In genomic region chr15:100188542-100188941, GRCm38 (mm10) we compare ENCODE assay signal across 13 mouse cellular contexts. TPM values are rescaled to one million over a fixed set of nuclear protein-coding genes. Genes with fewer than 3 reads are reported as not detected.
DNase-seq lines count a peak whose midpoint lies in the region; ATAC-seq and TF ChIP-seq lines count a peak whose summit lies in the region.
"Had no signal": no experiment of that assay in that cellular context is flagged by ENCODE, and none has a peak within 500 bp of the region (broad histone marks: within the 10 kb centered on the region; RNA-seq: fewer than 3 reads in every experiment).

No protein-coding gene starts in this region.

- no peak overlapping the region for H3K4me3 ChIP-seq in kidney, adult 2 months (ENCODE audit: insufficient read depth, low read depth, low read length)
- no peak overlapping the region for H3K4me3 ChIP-seq in thymus, adult 2 months (ENCODE audit: control insufficient read depth, insufficient read depth, low read length)
- H3K4me3 ChIP-seq: embryonic facial prominence, embryonic 15.5 days; liver, embryonic 15.5 days had no signal

- H3K36me3 ChIP-seq in kidney, adult 2 months (ENCODE audit: control insufficient read depth, insufficient read depth, low read length), result no peaks in the 10 kb centered on the region; the same call in none of the 2 replicates
- H3K36me3 ChIP-seq in thymus, adult 2 months (ENCODE audit: control insufficient read depth, insufficient read depth, low read length), result peaks cover 34% of the 10 kb centered on the region

- no peak overlapping the region for H3K27ac ChIP-seq in kidney, adult 2 months (ENCODE audit: insufficient read depth, low read depth, low read length)
- H3K27ac ChIP-seq in thymus, adult 2 months (ENCODE audit: control insufficient read depth, insufficient read depth, low read length), result no peak overlapping the region
- H3K27ac ChIP-seq: embryonic facial prominence, embryonic 15.5 days; hindbrain, embryonic 14.5 days; liver, embryonic 15.5 days had no signal

- 87% methylated on average over 5 of the region's 5 CpGs for WGBS in kidney, adult 2 months
- 94% methylated on average over 5 of the region's 5 CpGs for WGBS in thymus, adult 2 months

- H3K27me3 ChIP-seq in kidney, adult 2 months (replicated peaks; ENCODE audit: control insufficient read depth, insufficient read depth, low read length), result no peaks in the 10 kb centered on the region
- no peaks in the 10 kb centered on the region for H3K27me3 ChIP-seq in thymus, adult 2 months (ENCODE audit: control insufficient read depth, insufficient read depth, low read length)
- H3K27me3 ChIP-seq: embryonic facial prominence, embryonic 15.5 days; liver, embryonic 15.5 days had no signal

- ATAC-seq in erythroblast, adult 5-6 weeks (replicated peaks; ENCODE audit: low FRiP score, poor library complexity, severe bottlenecking), result 0 out of 2 replicates have a peak, but pooled peaks have one; percentile 53

- no peaks in the 10 kb centered on the region for H3K4me1 ChIP-seq in kidney, adult 2 months (ENCODE audit: control insufficient read depth, insufficient read depth, low read length)
- H3K4me1 ChIP-seq in thymus, adult 2 months (replicated peaks; ENCODE audit: control insufficient read depth, insufficient read depth, low read length), result no peaks in the 10 kb centered on the region
- H3K4me1 ChIP-seq: embryonic facial prominence, embryonic 15.5 days had no signal

- DNase-seq in kidney, adult 2 months, result no peak
- DNase-seq in kidney, adult 11 months, result no peak
- no peak for DNase-seq in thymus, adult 2 months
- no peak for DNase-seq in thymus, postnatal 0 days (ENCODE audit: low spot score)
- no peak for DNase-seq in right cerebral cortex, postnatal 4 days
- DNase-seq in ovary, adult 18-20 months (ENCODE audit: low spot score), result no peak
- no peak for DNase-seq in frontal cortex, postnatal 10 days (ENCODE audit: low spot score in 2 of 2)
- DNase-seq: layer of hippocampus, postnatal 36 days; thymus, postnatal 36 days had no signal

- no peak for TF ChIP-seq POLR2A in kidney, adult 2 months (IDR thresholded peaks at IDR 0.05; ENCODE audit: low read depth, low read length)
- TF ChIP-seq POLR2A in thymus, adult 2 months (IDR thresholded peaks at IDR 0.05; ENCODE audit: control insufficient read depth, extremely low read depth, insufficient read depth, low read length, poor library complexity), result no peak

- 0 out of 2 replicates have a peak, but pooled peaks have one; percentile 5 for TF ChIP-seq CTCF in kidney, adult 2 months (conservative IDR thresholded peaks at IDR 0.05; ENCODE audit: insufficient read depth, insufficient read length, low read depth, low read length)
- 0 out of 2 replicates have a peak, but pooled peaks have one; percentile 28 for TF ChIP-seq CTCF in thymus, adult 2 months (IDR thresholded peaks at IDR 0.05; ENCODE audit: borderline replicate concordance, control insufficient read depth, extremely low read depth, insufficient read depth, low read length, poor library complexity)

RNA-seq across cellular contexts. Expression of gene Atf1, which starts 39.1 kb away (rescaled TPM):
- polyA plus RNA-seq in kidney, adult 2 months (2012; rRNA removed), result 38.6 and 43.7 TPM in 2 replicates
- 86.4 and 110 TPM in 2 replicates for polyA plus RNA-seq in thymus, adult 2 months (2012; rRNA removed)
- 47.5 and 66.9 TPM in 2 replicates for polyA plus RNA-seq in thymus, postnatal 0 days (2015; fragmentation: Nextera tagmentation; extraction: Ambion mirVana)
- 32.9 and 33.6 TPM in 2 replicates for total RNA-seq in erythroblast, adult 5-6 weeks (2015; ENCODE audit: low replicate concordance)
- total RNA-seq in erythroblast, adult 5-6 weeks (2017; ENCODE audit: low replicate concordance), result 64.8 and 87.7 TPM in 2 replicates
